Mouse (Mus musculus) C2C12 (cell line): ENCODE measurements around the gene Borcs5. TPM values are rescaled to one million over a fixed set of nuclear protein-coding genes. Genes with fewer than 3 reads are reported as not detected.

Experiments used
- H3K27me3 ChIP-seq: one replicate; pipeline ENCODE4 v1.6.1; 2011; ENCODE audit not compliant: control insufficient read depth, insufficient read depth, insufficient read length
- H3K36me3 ChIP-seq: one replicate; pipeline ENCODE4 v1.6.1; 2011; ENCODE audit not compliant: control insufficient read depth, insufficient read depth
- H3K4me3 ChIP-seq: one replicate; pipeline ENCODE4 v1.5.1; 2011; ENCODE audit warnings: mild to moderate bottlenecking, control low read depth; ENCODE audit not compliant: poor library complexity, insufficient read depth, severe bottlenecking
- H3K79me2 ChIP-seq: one replicate; pipeline ENCODE4 v1.6.1; 2011; ENCODE audit not compliant: control insufficient read depth, insufficient read depth
- H3K79me3 ChIP-seq: one replicate; pipeline ENCODE4 v1.6.1; 2011; ENCODE audit warnings: low read depth, control low read depth
- H3ac ChIP-seq: one replicate; pipeline ENCODE3; 2011; ENCODE audit warnings: low read depth; ENCODE audit not compliant: control insufficient read depth, insufficient read length
- CEBPB ChIP-seq: IDR thresholded peaks from one replicate; pipeline ENCODE4 v1.6.1; 2011; ENCODE audit warnings: low read depth, mild to moderate bottlenecking, control low read depth, moderate library complexity
- CTCF ChIP-seq: IDR thresholded peaks from one replicate; pipeline ENCODE4 v1.5.1; 2011; ENCODE audit not compliant: control insufficient read depth, insufficient read depth, insufficient read length
- FOSL1 ChIP-seq: IDR thresholded peaks from one replicate; pipeline ENCODE4 v1.8.0; 2011; ENCODE audit warnings: mild to moderate bottlenecking, low read length; ENCODE audit not compliant: poor library complexity, insufficient read depth, severe bottlenecking
- MAX ChIP-seq: IDR thresholded peaks from one replicate; pipeline ENCODE4 v1.6.1; 2011; ENCODE audit warnings: mild to moderate bottlenecking, control low read depth
- MYOD1 ChIP-seq: IDR thresholded peaks from one replicate; pipeline ENCODE4 v1.6.1; 2011; ENCODE audit warnings: low read depth; ENCODE audit not compliant: control insufficient read depth, insufficient read length
- MYOG ChIP-seq: IDR thresholded peaks from one replicate; pipeline ENCODE4 v1.6.1; 2011; ENCODE audit not compliant: control insufficient read depth, insufficient read length; ENCODE audit errors: extremely low read depth
- USF1 ChIP-seq: IDR thresholded peaks from one replicate; pipeline ENCODE4 v1.6.1; 2011; ENCODE audit warnings: low read depth, mild to moderate bottlenecking, control low read depth, moderate library complexity
- polyA plus RNA-seq: library from polyadenylated mRNA; unstranded; fragments of >200 nt; fragmentation: generic; extraction: Trizol; gene quantifications from one replicate; pipeline ENCODE4 v1.2.1, GENCODE M21; 2012; ENCODE audit warnings: missing spikeins

Gene Borcs5
- polyA plus RNA-seq, 1 experiment, result 6.0 TPM

- H3K79me3 ChIP-seq, result no peaks in the 10 kb centered on the region
- no peak overlapping the region for H3ac ChIP-seq
- no peaks in the 10 kb centered on the region for H3K36me3 ChIP-seq
- H3K4me3 ChIP-seq, result no peak overlapping the region
- no peaks in the 10 kb centered on the region for H3K79me2 ChIP-seq
- TF ChIP-seq MYOG, result no peak
- no peak for TF ChIP-seq CEBPB
- TF ChIP-seq FOSL1, result no peak
- no peak for TF ChIP-seq CTCF
- no peak for TF ChIP-seq MYOD1
- TF ChIP-seq USF1, result no peak
- no peak for TF ChIP-seq MAX
- no peaks in the 10 kb centered on the region for H3K27me3 ChIP-seq
These were observed 46.2 kb downstream of the Borcs5 start for GRCm38 (mm10) chr6:134685515-134685914.

GRCm38 (mm10) chr6:134694498-134694897 lies 55.2 kb downstream of the Borcs5 start:
- H3K4me3 ChIP-seq, result no peak overlapping the region
- no peak overlapping the region for H3ac ChIP-seq
- H3K36me3 ChIP-seq, result no peaks in the 10 kb centered on the region
- no peak for TF ChIP-seq MYOD1
- TF ChIP-seq MAX, result no peak
- no peak for TF ChIP-seq FOSL1
- TF ChIP-seq CEBPB, result no peak
- TF ChIP-seq CTCF, result no peak
- no peak for TF ChIP-seq USF1
- no peak for TF ChIP-seq MYOG
- no peaks in the 10 kb centered on the region for H3K79me3 ChIP-seq
- H3K79me2 ChIP-seq, result no peaks in the 10 kb centered on the region
- no peaks in the 10 kb centered on the region for H3K27me3 ChIP-seq

- no peaks in the 10 kb centered on the region for H3K79me3 ChIP-seq
These were observed 55.7 kb downstream of the Borcs5 start for GRCm38 (mm10) chr6:134694988-134695387.

GRCm38 (mm10) chr6:134695625-134696024 lies 56.3 kb downstream of the Borcs5 start:
- Histone ChIP-seq H3K79me2 (no peaks in the 10 kb centered on the region), H3K4me3 (no peak overlapping the region), H3K79me3 (no peaks in the 10 kb centered on the region), H3ac (no peak overlapping the region), H3K27me3 (no peaks in the 10 kb centered on the region), H3K36me3 (no peaks in the 10 kb centered on the region)
- TF ChIP-seq MAX, result no peak
- no peak for TF ChIP-seq CTCF
- TF ChIP-seq MYOG, result no peak
- no peak for TF ChIP-seq MYOD1
- TF ChIP-seq CEBPB, result no peak
- TF ChIP-seq USF1, result no peak
- no peak for TF ChIP-seq FOSL1

More at GRCm38 (mm10) chr6:134694988-134695387, 55.7 kb downstream of the Borcs5 start:
- no peaks in the 10 kb centered on the region for H3K79me2 ChIP-seq
- no peak overlapping the region for H3ac ChIP-seq
- H3K4me3 ChIP-seq, result no peak overlapping the region
- no peak for TF ChIP-seq MAX
- TF ChIP-seq USF1, result no peak
- no peak for TF ChIP-seq MYOD1
- no peak for TF ChIP-seq FOSL1
- no peak for TF ChIP-seq CEBPB
- TF ChIP-seq MYOG, result no peak
- TF ChIP-seq CTCF, result no peak
- H3K27me3 ChIP-seq, result no peaks in the 10 kb centered on the region
- H3K36me3 ChIP-seq, result no peaks in the 10 kb centered on the region

GRCm38 (mm10) chr6:134696146-134696545 lies 56.8 kb downstream of the Borcs5 start:
- Histone ChIP-seq H3K79me3 (no peaks in the 10 kb centered on the region), H3ac (no peak overlapping the region), H3K27me3 (no peaks in the 10 kb centered on the region), H3K4me3 (no peak overlapping the region), H3K79me2 (no peaks in the 10 kb centered on the region), H3K36me3 (no peaks in the 10 kb centered on the region)
- no peak for TF ChIP-seq MAX
- TF ChIP-seq MYOD1, result no peak
- TF ChIP-seq USF1, result no peak
- TF ChIP-seq FOSL1, result no peak
- no peak for TF ChIP-seq CEBPB
- no peak for TF ChIP-seq CTCF
- TF ChIP-seq MYOG, result no peak

GRCm38 (mm10) chr6:134696554-134696953 lies 57.2 kb downstream of the Borcs5 start:
- H3K36me3 ChIP-seq, result no peaks in the 10 kb centered on the region
- no peak overlapping the region for H3K4me3 ChIP-seq
- H3K79me2 ChIP-seq, result no peaks in the 10 kb centered on the region
- TF ChIP-seq MAX (no peak), CEBPB (no peak), FOSL1 (no peak), USF1 (no peak), MYOD1 (no peak), MYOG (no peak), CTCF (no peak)
- H3K79me3 ChIP-seq, result no peaks in the 10 kb centered on the region
- no peak overlapping the region for H3ac ChIP-seq
- no peaks in the 10 kb centered on the region for H3K27me3 ChIP-seq
